Mouse (Mus musculus): ENCODE results near the gene Hlf. TPM values are rescaled to one million over a fixed set of nuclear protein-coding genes. Genes with fewer than 3 reads are reported as not detected.
A peak's percentile ranks its signal among the peaks of the same experiment; 100 is the strongest.

Hlf gene
- polyA plus RNA-seq, 1 experiment from 2014 or later = 5.0 TPM

- Histone ChIP-seq H3K4me2 (ENCODE audit: low read depth, low read length) (no peak overlapping the region), H3K27ac (ENCODE audit: low read length) (no peak overlapping the region), H3K4me1 (replicated peaks; ENCODE audit: control insufficient read depth, insufficient read depth, low read length) (peaks cover 21% of the 10 kb centered on the region), H3K4me3 (ENCODE audit: low read length) (no peak overlapping the region), H3K9ac (ENCODE audit: low read length) (no peak overlapping the region), H3K27me3 (ENCODE audit: control insufficient read depth, insufficient read depth, low read depth, low read length) (no peaks in the 10 kb centered on the region), H3K36me3 (ENCODE audit: control insufficient read depth, insufficient read depth, low read length) (no peaks in the 10 kb centered on the region), H3K9me3 (ENCODE audit: control insufficient read depth, low read length) (no peaks in the 10 kb centered on the region)
- no peak for ATAC-seq (ENCODE audit: low read depth)
- WGBS = 85% methylated on average over 10 of the region's 10 CpGs
These were observed 26.7 kb downstream of the Hlf start for GRCm38 (mm10) chr11:90363821-90364497.

- ATAC-seq (ENCODE audit: low read depth) = no peak
- Histone ChIP-seq H3K9ac (ENCODE audit: low read length) (no peak overlapping the region), H3K4me3 (ENCODE audit: low read length) (no peak overlapping the region), H3K4me2 (ENCODE audit: low read depth, low read length) (no peak overlapping the region), H3K9me3 (ENCODE audit: control insufficient read depth, low read length) (no peaks in the 10 kb centered on the region), H3K4me1 (replicated peaks; ENCODE audit: control insufficient read depth, insufficient read depth, low read length) (peaks cover 17% of the 10 kb centered on the region), H3K27ac (ENCODE audit: low read length) (no peak overlapping the region), H3K36me3 (ENCODE audit: control insufficient read depth, insufficient read depth, low read length) (no peaks in the 10 kb centered on the region), H3K27me3 (ENCODE audit: control insufficient read depth, insufficient read depth, low read depth, low read length) (no peaks in the 10 kb centered on the region)
- 43% methylated on average over 3 of the region's 3 CpGs for WGBS
These were observed 27.3 kb downstream of the Hlf start for GRCm38 (mm10) chr11:90363406-90363805.

GRCm38 (mm10) chr11:90360536-90360935 is 30.2 kb downstream of the Hlf start:
- 95% methylated on average over 5 of the region's 5 CpGs for WGBS

GRCm38 (mm10) chr11:90358063-90358462 is 32.6 kb downstream of the Hlf start:
- Histone ChIP-seq H3K9me3 (ENCODE audit: control insufficient read depth, low read length) (no peaks in the 10 kb centered on the region), H3K36me3 (ENCODE audit: control insufficient read depth, insufficient read depth, low read length) (no peaks in the 10 kb centered on the region), H3K27me3 (ENCODE audit: control insufficient read depth, insufficient read depth, low read depth, low read length) (no peaks in the 10 kb centered on the region), H3K27ac (ENCODE audit: low read length) (peak overlapping the region; percentile 28; the same call in 1 of the 2 replicates), H3K4me2 (ENCODE audit: low read depth, low read length) (no peak overlapping the region), H3K4me3 (ENCODE audit: low read length) (no peak overlapping the region), H3K9ac (ENCODE audit: low read length) (no peak overlapping the region), H3K4me1 (replicated peaks; ENCODE audit: control insufficient read depth, insufficient read depth, low read length) (peaks cover 34% of the 10 kb centered on the region)
- peak; percentile 49 for ATAC-seq (ENCODE audit: low read depth)
- WGBS = 22% methylated on average over 8 of the region's 8 CpGs

More at GRCm38 (mm10) chr11:90360536-90360935, 30.2 kb downstream of the Hlf start:
- no peak for ATAC-seq (ENCODE audit: low read depth)
- Histone ChIP-seq H3K27ac (ENCODE audit: low read length) (no peak overlapping the region), H3K9ac (ENCODE audit: low read length) (no peak overlapping the region), H3K4me1 (replicated peaks; ENCODE audit: control insufficient read depth, insufficient read depth, low read length) (peaks cover 35% of the 10 kb centered on the region), H3K4me2 (ENCODE audit: low read depth, low read length) (no peak overlapping the region), H3K27me3 (ENCODE audit: control insufficient read depth, insufficient read depth, low read depth, low read length) (no peaks in the 10 kb centered on the region), H3K4me3 (ENCODE audit: low read length) (no peak overlapping the region), H3K9me3 (ENCODE audit: control insufficient read depth, low read length) (no peaks in the 10 kb centered on the region), H3K36me3 (ENCODE audit: control insufficient read depth, insufficient read depth, low read length) (no peaks in the 10 kb centered on the region)

- H3K36me3 ChIP-seq (ENCODE audit: control insufficient read depth, insufficient read depth, low read length) = no peaks in the 10 kb centered on the region
- WGBS = 64% methylated on average over 7 of the region's 7 CpGs
- H3K27me3 ChIP-seq (ENCODE audit: control insufficient read depth, insufficient read depth, low read depth, low read length) = no peaks in the 10 kb centered on the region
- peaks cover 34% of the 10 kb centered on the region for H3K4me1 ChIP-seq (replicated peaks; ENCODE audit: control insufficient read depth, insufficient read depth, low read length)
- no peak overlapping the region for H3K4me3 ChIP-seq (ENCODE audit: low read length)
- no peak for ATAC-seq (ENCODE audit: low read depth)
- no peaks in the 10 kb centered on the region for H3K9me3 ChIP-seq (ENCODE audit: control insufficient read depth, low read length)
- no peak overlapping the region for H3K9ac ChIP-seq (ENCODE audit: low read length)
- peak overlapping the region; percentile 14; the same call in 1 of the 2 replicates for H3K27ac ChIP-seq (ENCODE audit: low read length)
- no peak overlapping the region for H3K4me2 ChIP-seq (ENCODE audit: low read depth, low read length)
These were observed 33.3 kb downstream of the Hlf start for GRCm38 (mm10) chr11:90357371-90357770.

GRCm38 (mm10) chr11:90356495-90357304 is 34.0 kb downstream of the Hlf start:
- Histone ChIP-seq H3K4me3 (ENCODE audit: low read length) (no peak overlapping the region), H3K36me3 (ENCODE audit: control insufficient read depth, insufficient read depth, low read length) (no peaks in the 10 kb centered on the region), H3K9me3 (ENCODE audit: control insufficient read depth, low read length) (no peaks in the 10 kb centered on the region), H3K4me1 (replicated peaks; ENCODE audit: control insufficient read depth, insufficient read depth, low read length) (peaks cover 34% of the 10 kb centered on the region), H3K9ac (ENCODE audit: low read length) (no peak overlapping the region), H3K4me2 (ENCODE audit: low read depth, low read length) (no peak overlapping the region), H3K27me3 (ENCODE audit: control insufficient read depth, insufficient read depth, low read depth, low read length) (no peaks in the 10 kb centered on the region), H3K27ac (ENCODE audit: low read length) (no peak overlapping the region; the same call in 1 of the 2 replicates)
- no peak for ATAC-seq (ENCODE audit: low read depth)
- WGBS = 28% methylated on average over 9 of the region's 9 CpGs

GRCm38 (mm10) chr11:90356036-90356435 is 34.7 kb downstream of the Hlf start:
- WGBS = 21% methylated on average over 3 of the region's 3 CpGs

GRCm38 (mm10) chr11:90355270-90355681 is 35.4 kb downstream of the Hlf start:
- Histone ChIP-seq H3K4me1 (replicated peaks; ENCODE audit: control insufficient read depth, insufficient read depth, low read length) (peaks cover 34% of the 10 kb centered on the region), H3K4me3 (ENCODE audit: low read length) (no peak overlapping the region), H3K27ac (ENCODE audit: low read length) (no peak overlapping the region), H3K4me2 (ENCODE audit: low read depth, low read length) (no peak overlapping the region), H3K36me3 (ENCODE audit: control insufficient read depth, insufficient read depth, low read length) (no peaks in the 10 kb centered on the region), H3K9ac (ENCODE audit: low read length) (no peak overlapping the region), H3K27me3 (ENCODE audit: control insufficient read depth, insufficient read depth, low read depth, low read length) (no peaks in the 10 kb centered on the region), H3K9me3 (ENCODE audit: control insufficient read depth, low read length) (no peaks in the 10 kb centered on the region)
- peak; percentile 60 for ATAC-seq (ENCODE audit: low read depth)
- WGBS = 23% methylated on average over 7 of the region's 7 CpGs

More at GRCm38 (mm10) chr11:90356036-90356435, 34.7 kb downstream of the Hlf start:
- Histone ChIP-seq H3K27me3 (ENCODE audit: control insufficient read depth, insufficient read depth, low read depth, low read length) (no peaks in the 10 kb centered on the region), H3K36me3 (ENCODE audit: control insufficient read depth, insufficient read depth, low read length) (no peaks in the 10 kb centered on the region), H3K4me2 (ENCODE audit: low read depth, low read length) (no peak overlapping the region), H3K4me1 (replicated peaks; ENCODE audit: control insufficient read depth, insufficient read depth, low read length) (peaks cover 34% of the 10 kb centered on the region), H3K9me3 (ENCODE audit: control insufficient read depth, low read length) (no peaks in the 10 kb centered on the region), H3K27ac (ENCODE audit: low read length) (no peak overlapping the region; the same call in 1 of the 2 replicates), H3K4me3 (ENCODE audit: low read length) (no peak overlapping the region), H3K9ac (ENCODE audit: low read length) (no peak overlapping the region)
- no peak for ATAC-seq (ENCODE audit: low read depth)

GRCm38 (mm10) chr11:90352696-90353095 is 38.0 kb downstream of the Hlf start:
- no peak overlapping the region for H3K27ac ChIP-seq (ENCODE audit: low read length)
- no peak overlapping the region for H3K9ac ChIP-seq (ENCODE audit: low read length)
- H3K36me3 ChIP-seq (ENCODE audit: control insufficient read depth, insufficient read depth, low read length) = no peaks in the 10 kb centered on the region
- WGBS = 88% methylated on average over 7 of the region's 7 CpGs
- H3K27me3 ChIP-seq (ENCODE audit: control insufficient read depth, insufficient read depth, low read depth, low read length) = no peaks in the 10 kb centered on the region
- H3K4me2 ChIP-seq (ENCODE audit: low read depth, low read length) = no peak overlapping the region
- peaks cover 27% of the 10 kb centered on the region for H3K4me1 ChIP-seq (replicated peaks; ENCODE audit: control insufficient read depth, insufficient read depth, low read length)
- H3K9me3 ChIP-seq (ENCODE audit: control insufficient read depth, low read length) = no peaks in the 10 kb centered on the region
- no peak for ATAC-seq (ENCODE audit: low read depth)
- no peak overlapping the region for H3K4me3 ChIP-seq (ENCODE audit: low read length)
